Mouse (Mus musculus): ENCODE measurements around the gene Prl2a1.
"Not testable (repeated sequence)": the region's sequence is repeated elsewhere in the genome, so short reads cannot be mapped to it uniquely, and the experiment has no call there.

The Prl2a1 gene

DNA sequence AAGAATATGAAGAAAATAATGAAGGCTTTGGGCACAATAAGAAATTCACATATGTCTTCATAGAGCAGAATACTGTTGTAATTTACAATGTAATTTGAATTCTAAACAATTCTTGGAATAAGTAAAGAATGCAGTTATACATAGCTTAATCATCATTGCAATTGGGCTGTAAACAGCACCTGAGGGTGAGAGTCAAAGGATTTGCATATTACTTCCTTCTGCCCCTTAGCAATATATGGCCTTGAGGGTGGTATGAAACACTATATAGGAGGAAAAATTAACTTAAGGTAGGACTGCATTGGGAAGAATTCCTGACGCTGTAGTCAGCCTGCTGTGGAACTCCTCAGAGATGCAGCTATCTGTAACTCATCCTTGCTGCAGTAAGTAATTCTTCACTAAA lies at the start of gene Prl2a1:
Prl2a1 (plus strand) TSS at position 301 of the 400 bp plus-strand sequence.
- no peak for DNase-seq (ENCODE audit: extremely low spot score)

DNA sequence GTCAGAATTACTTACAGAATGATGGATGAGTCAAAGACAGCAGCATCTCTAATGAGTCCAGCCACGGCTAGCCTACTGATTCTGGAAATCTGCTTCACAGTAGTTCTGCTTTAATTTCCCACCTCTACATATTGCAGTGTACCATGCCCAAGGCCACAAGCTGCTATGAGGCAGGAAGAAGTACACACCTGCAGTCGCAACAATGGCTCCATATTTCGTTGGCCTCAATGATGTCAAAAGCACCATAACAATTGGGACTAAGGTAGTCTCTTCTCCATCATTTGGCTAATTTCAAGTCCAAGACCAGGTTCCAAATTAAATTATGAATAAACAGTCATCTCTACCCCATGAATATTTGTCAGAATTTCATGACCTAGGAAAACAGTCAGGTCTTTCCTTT lies 20.8 kb upstream of the Prl2a1 start, which contains the start of gene Prl7c1:
Prl7c1 (minus strand) TSS at position 101 of the 400 bp plus-strand sequence.
- DNase-seq (ENCODE audit: extremely low spot score): not testable (repeated sequence)

DNA sequence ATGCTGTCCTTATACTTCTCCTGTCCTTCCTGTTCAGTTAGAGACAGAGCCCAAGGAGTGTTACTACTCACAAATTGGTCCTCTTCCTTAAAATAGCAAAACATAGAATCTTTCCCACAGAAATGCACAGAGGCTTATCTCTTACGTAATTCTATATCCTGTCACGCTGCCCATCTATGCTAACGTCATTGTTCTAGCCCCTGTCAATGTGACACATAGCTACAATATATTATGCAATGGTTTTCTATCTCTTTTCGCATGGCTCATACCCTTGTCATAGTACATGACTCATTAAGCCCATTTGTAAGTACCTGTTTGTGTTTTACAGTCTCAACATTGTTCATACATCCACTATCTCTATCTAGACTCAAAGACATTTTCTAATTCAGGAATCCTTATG lies 2.2 kb upstream of the Prl2a1 start:
- DNase-seq (ENCODE audit: extremely low spot score): no peak

DNA sequence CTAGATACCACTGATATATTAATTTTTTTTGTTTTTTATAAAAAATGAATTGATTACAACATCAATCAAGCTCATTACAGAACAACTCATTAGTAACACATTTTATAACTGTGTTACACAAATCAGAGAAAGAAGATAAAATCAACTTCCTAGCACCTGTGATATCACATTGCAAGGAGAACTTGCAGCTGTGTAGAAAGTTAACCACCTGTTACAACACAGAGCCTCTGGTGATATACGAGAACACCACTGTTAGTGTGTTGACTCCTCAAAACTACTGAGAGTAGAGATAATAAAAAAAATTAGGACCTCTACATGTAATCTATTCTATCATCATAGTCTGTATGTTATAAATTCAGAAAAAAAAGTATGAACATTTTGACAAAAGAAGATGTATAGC lies 1.3 kb downstream of the Prl2a1 start:
- DNase-seq (ENCODE audit: extremely low spot score): no peak

DNA sequence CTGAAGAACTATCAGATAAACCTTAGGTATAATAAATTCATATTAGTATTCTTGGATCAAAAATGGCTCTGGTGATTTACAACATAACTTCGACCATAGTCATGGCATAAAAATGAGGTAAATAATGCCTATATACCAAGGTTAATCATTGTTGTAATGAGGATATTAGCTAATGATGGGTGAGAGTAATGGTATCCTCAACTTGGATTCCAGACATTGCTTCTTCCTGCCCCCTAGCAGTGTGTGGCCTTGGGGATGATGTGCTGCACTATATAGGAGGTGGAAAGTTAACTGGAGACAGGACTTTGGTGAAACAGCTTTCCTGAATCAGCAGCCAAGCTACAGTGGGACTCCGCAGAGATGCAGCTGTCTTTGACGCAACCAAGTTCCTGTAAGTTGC lies 47.6 kb downstream of the Prl2a1 start, which contains the start of gene Prl2c1:
Prl2c1 (plus strand) TSS at position 301 of the 400 bp plus-strand sequence.
- DNase-seq (ENCODE audit: extremely low spot score): no peak

Data from embryo, embryonic 9.5 days (tissue).